Mouse (Mus musculus): ENCODE measurements around the gene Ddx17.

Gene Ddx17

DNA sequence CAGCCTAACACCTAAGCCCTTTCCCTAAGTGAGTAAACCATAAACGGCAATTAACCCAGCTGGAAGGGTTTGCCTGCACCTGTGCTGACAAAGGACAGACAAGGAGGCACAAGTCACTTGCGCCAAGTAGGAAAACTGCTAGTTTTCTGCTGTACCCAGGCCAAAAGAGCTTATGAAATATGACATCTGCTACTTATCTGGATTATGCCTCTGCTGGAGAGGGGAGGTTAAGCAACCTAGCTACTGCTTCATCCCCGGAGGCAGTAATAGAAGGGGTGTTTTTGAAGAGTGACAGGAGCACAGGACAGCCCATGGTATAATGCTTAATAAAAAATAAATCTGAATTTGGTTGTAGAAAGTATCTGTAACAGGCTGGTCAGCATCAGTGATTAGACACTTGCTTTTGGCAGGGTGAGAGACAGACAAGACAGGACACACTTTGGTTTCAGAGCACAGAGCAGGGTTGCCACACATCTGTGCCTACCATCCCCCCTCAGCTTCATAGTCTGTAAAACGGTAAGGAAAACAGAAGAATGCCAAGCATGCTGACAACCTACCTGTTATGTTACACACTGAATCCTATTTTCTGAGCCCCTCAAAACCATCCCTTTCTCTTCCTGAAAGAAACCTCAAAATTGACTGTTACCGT lies 18.4 kb downstream of the Ddx17 start:
- no peak for TF ChIP-seq GATA4 (IDR thresholded peaks at IDR 0.05; ENCODE audit: insufficient replicate concordance, low read length)

DNA sequence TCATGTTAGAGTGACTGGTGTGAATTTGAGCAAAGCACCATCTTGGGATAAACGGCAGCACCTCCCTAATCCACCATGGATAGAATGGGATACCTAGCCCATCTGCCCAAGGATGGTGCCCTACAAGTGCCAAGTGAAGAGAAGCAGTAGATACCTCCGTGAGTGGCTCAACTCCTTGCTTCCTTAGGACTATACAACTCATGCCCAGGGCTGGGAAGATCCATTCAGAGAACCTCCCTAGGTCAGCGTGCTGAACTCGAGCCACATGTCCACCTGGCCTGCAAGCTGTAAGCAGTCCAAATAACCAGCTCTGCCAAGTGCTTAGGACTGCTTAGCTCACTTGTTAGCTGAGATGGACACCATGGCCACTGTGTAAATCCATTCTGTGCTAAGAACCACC lies 19.3 kb downstream of the Ddx17 start:
- TF ChIP-seq GATA4 (IDR thresholded peaks at IDR 0.05; ENCODE audit: insufficient replicate concordance, low read length): no peak

DNA sequence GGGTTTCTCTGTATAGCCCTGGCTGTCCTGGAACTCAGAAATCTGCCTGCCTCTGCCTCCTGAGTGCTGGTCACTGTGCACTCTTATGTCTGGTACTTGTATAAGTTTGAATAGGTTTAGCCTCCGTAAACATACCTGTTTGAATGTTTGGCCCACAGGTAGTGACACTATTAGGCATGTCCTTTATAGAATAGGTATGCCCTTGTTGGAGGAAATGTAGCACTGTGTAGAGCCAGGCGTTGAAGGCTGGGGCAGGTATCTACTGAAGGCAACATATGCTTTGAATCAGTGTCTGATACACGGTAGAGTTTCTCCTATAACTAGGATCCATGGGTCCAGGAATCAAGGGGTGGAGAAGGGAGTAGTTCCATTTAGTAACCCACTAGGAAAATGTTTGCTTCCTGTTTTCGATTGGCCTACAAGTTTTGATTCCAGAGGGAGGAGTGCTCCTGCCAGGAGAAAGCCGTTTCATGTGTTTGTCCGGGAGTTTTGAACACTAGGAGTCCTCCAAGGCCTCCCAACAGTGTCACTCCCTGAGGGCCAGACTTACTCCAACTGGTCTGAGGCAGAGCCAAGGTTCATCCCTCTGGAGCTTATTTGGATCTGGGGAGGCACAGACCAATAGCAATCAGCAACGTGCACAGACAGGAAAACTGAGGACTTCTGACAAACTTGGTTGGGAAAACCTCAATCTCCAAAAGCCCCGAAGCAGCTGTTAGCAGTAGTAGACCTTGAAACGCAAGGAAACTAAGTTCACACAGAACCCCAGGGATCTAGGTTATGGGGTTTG lies 20.4 kb downstream of the Ddx17 start:
- no peak for TF ChIP-seq GATA4 (IDR thresholded peaks at IDR 0.05; ENCODE audit: insufficient replicate concordance, low read length)

DNA sequence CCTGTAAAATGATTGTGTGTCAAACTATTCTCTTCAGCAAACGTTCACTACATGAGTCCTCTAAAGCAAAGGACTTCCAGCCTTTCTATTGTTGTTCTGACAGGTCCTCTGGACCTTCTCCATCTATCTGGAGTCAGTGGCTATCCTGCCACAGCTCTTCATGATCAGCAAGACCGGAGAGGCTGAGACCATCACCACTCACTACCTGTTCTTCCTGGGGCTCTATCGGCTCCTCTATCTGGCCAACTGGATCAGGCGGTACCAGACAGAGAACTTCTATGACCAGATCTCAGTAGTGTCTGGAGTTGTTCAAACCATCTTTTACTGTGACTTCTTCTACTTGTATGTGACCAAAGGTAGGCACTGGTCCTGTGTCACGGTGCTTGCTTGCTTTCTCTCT lies 21.0 kb downstream of the Ddx17 start:
- no peak for TF ChIP-seq GATA4 (IDR thresholded peaks at IDR 0.05; ENCODE audit: insufficient replicate concordance, low read length)

DNA sequence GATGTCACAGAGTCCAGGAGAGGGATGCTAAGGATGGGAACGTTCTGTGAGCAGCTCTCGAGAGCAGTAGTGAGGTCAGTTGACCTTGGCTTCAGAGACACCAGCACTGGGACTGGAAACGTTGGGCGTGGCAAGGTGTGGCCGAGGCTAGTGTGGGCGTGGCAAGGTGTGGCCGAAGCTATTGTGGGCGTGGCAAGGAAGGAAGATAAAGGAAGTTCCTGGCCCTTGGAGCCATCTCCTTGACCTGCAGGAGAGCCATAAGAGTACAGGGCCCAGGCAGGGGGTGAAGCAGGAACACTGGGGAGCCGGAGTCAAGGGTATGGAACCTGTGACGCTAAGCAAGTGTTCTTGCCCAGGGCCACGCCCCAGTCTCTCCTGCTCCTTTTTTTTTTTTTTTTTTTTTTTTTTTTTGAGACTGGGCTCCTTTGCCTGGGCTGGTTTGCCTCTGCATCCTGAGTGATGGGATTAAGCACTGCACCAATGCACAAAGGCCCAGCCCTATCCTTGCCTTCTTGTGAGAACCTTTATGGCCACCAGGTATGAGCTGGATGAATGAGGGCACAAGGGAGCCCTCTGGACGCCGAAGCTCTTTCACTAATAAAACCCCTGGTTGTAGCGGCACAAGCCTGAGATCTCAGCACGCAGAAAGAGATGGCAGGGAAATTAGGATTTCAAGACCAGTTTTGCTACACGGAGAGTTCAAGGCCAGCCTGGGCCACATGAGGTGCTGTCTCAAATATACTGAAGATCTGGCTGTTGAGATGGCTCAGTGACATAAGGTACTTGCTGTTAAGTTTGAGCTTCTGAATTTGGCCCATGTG lies 26.9 kb downstream of the Ddx17 start:
- TF ChIP-seq GATA4 (IDR thresholded peaks at IDR 0.05; ENCODE audit: insufficient replicate concordance, low read length): no peak

DNA sequence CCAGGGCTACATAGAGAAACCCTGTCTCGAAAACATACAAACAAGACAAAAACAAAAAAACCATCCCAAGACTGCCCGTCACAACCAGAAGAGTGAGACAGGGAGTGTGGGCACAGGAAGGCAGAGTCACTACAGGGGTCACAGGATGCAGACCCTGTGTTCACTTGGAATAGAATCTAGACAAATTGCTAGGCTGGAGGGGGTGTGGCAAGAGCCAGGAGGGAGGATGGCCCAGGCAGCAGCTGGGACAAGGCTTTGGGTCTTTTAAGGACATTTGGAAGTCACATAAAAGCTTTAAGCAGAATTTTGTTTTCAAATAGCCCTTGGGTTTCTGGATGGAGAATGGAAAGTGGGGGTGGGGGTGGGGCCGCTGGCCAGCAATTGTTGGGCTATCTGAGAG lies 28.0 kb downstream of the Ddx17 start:
- TF ChIP-seq GATA4 (IDR thresholded peaks at IDR 0.05; ENCODE audit: insufficient replicate concordance, low read length): no peak

DNA sequence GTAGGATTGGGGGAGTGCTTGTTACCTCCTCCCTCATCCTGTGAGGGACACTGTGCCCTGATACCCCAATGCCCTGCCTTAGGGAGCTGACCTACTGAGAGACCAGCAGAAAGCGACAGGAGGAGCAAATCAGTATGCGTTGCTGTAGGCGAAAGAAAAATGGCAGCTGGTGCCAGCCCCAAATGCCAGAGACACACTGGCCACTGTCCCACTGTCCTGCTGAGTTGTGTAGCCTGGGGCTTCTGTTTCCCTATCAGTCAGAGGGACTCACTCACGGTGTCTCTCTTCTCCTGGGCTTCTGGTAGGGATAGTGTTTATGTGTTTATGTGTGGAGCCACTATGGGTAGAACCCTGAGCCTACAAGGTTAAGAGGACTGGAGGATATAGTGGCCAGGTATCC lies 28.8 kb downstream of the Ddx17 start:
- no peak for TF ChIP-seq GATA4 (IDR thresholded peaks at IDR 0.05; ENCODE audit: insufficient replicate concordance, low read length)

DNA sequence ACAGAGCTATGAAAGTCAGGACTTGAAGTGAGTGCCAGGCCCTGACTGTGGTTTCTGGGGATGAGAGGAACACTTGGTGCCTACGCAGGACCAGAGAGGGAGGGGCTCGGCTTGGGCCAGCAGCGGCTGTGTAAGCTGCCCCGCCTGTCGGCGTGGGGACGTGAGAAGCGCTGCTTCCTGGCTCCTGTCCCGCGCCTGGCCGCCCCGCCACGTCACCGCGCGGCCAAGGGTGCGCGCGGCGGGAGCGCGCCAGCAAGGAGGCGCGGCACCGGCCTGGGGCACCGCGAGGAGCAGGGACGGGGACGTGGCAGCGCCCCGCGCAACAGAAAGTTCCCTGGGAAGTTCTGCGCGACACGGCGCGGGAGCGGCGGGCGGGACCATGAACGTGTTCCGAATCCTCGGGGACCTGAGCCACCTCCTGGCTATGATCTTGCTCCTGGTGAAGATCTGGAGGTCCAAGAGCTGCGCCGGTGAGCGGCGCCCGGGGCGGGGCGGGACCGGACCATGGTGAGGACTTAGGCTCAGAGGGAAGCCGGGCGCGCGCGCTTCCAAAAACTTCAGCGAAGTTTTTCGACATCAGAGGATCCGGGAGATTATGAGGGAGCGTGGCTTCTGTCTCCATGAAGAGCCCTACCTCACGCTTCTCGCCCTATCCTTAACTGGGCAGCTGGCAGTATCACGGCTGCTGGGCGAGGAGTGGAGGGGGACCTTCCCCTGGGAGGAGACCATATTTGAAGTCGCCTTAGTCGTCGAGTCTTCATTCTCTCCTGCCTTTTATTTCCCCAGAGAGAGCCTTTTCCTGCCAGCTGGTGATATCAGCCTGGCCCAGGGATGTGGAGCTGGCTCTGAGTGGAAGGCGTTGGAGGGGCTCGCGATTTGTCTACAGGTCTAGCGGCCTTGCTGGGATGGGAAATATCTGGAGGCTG lies 30.1 kb downstream of the Ddx17 start, which contains the start of gene Kdelr3:
Kdelr3 (plus strand) TSS at position 241 of the 926 bp plus-strand sequence.
- TF ChIP-seq GATA4 (IDR thresholded peaks at IDR 0.05; ENCODE audit: insufficient replicate concordance, low read length): no peak

DNA sequence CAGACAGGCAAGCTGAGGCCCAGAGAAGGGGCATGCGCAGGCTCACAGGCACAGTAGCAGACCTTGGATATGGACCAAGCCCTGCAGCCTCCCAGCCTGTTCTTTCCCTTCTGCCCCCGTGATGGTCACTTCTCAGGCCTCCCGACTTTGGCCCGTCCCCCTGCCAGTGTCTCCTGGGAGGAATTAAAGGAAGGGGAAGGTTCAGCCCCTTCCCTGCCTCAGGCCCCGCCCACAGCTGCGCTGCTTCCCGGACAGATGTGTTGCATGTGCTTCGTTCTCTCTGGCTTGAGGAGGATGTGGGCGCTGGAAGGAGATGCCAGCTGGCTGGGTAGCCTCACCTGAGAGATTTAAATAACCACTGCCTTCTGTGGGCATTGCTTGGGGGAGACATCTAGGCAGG lies 32.6 kb downstream of the Ddx17 start:
- TF ChIP-seq GATA4 (IDR thresholded peaks at IDR 0.05; ENCODE audit: insufficient replicate concordance, low read length): no peak

DNA sequence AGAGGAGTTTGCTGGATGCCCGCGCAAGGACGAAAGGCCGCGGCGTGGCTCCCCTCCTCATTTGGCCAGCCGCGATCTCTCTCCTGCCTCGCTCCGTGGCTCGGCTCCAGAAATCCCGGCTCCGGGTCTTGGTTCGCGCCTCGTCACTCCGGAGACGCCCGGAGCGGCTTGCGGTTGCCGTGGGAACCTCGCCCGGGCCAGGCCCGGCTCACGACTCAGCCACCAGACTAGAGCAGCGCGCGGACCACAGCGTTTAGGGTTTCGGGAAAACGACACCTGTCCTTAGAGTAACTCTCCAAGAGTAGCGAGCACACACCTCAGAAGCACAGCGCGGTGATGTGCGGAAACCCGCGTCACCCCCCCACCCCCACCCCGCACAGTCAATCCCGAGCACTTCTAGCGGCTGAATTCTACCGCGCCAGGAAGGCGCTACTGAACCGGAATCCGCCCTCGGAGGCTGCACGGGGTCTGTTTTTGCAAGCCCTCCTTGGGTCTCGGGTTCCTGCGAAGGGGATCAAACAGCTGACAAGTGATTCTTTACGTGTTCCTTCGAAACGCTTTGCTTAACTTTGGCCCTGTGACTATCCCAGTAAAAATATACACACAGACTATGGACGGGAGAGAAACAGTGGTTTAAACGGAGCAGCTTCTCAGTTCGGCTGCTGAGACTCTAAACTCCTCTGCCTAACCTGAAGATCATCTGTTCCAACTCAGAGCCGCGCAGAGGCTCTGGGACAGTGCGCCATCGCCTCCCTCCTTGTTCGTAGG lies 34.8 kb downstream of the Ddx17 start:
- TF ChIP-seq GATA4 (IDR thresholded peaks at IDR 0.05; ENCODE audit: insufficient replicate concordance, low read length): no peak

DNA sequence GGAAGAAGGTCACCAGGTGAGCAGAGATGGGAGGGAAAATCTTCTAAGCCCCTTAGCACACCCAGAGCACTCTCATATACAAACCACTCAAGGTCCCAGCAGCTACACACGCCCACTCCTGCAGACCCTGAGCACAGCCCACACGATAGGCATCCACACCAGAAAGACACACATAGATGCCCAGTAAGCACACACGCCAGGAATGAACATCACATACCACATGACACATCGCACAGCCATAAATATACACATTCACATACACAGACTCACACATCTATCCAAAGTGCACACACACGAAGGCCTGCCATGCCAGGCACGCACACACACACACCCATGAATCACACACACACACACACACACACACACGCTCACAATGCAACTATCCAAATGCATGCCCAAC lies 36.1 kb downstream of the Ddx17 start:
- no peak for TF ChIP-seq GATA4 (IDR thresholded peaks at IDR 0.05; ENCODE audit: insufficient replicate concordance, low read length)

DNA sequence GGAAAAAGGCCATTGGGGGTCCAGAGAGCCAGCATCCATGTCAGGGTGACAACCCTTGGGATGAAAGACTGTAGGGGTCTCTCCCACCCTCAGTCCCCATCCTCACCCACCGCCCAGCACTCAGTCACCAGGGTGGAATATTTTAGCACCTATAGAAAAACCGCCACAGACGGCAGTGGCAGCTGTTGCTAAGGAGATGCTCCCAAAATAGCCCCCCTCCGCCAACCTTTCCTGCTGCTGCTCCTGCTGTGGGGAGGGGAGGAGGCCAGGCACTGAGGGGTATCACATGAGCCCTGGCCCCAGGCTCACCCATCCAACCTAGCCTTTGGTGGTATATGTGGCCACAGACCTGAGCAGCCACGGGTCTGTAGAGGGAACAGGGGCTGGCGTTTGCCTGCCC lies 36.5 kb downstream of the Ddx17 start:
- no peak for TF ChIP-seq GATA4 (IDR thresholded peaks at IDR 0.05; ENCODE audit: insufficient replicate concordance, low read length)

DNA sequence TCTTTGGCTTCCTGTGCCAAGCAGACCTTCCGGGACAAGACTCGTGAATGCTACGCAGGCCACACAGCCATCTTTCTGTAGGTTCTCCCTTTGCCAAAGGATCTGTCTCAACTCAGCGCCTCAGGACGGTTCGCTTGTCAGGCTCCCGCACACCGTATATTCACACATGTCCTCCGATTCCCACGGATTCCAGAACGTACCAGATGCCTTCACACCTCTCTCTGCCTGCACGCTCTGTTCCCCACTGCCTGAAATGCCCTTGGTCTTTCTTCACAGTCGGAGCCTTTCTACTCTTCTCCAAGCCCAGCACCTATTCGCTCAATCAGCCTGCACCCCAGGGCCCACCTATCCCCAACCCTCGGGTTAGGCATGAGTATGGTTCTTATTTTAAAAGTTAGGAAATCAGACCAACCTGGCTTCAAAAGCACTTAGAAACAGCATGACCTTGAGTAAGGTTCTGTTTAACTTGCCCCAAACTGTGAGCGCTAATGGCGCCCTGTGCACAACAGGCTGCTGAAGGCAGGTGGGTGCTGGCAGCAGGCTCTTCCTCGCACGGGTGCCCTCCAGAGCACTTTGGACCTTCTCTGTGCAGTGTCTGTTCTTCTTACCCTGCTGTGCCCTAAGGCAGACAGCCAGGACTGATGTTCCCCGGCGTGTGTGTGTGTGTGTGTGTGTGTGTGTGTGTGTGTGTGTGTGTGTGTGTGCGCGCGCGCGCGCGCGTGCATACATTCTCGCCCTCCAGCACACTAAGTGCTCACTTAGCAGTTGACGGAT lies 39.3 kb downstream of the Ddx17 start:
- no peak for TF ChIP-seq GATA4 (IDR thresholded peaks at IDR 0.05; ENCODE audit: insufficient replicate concordance, low read length)

Measured in liver, adult (tissue).